Mouse (Mus musculus): ENCODE data around the gene Bcar3. TPM values are rescaled to one million over a fixed set of nuclear protein-coding genes. Genes with fewer than 3 reads are reported as not detected.

The Bcar3 gene
- polyA plus RNA-seq, 1 experiment from 2014 or later = 6.9 TPM

DNA sequence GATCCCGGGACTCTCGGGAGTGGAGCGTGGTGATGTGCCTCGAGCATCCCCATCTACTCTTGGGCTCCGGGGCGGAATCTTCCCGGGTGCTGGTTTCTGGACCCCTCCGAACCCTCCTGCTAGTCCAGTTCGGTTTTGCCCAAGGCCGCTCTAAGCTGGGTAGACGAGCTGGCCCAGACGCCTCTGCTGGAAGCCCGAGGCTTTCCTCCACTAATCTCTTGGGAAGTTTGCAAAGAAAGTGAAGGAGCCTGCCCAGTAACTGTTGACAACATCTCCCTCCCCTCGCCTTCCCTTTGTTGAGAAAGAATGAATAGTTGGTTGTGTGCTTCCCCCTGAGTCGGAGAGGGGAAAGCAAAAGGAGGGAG, 126.5 kb downstream of the Bcar3 start:
- H3K27ac ChIP-seq = peak overlapping the region; percentile 64; the same call in 1 of the 2 replicates
- H3K4me2 ChIP-seq = peak overlapping the region; percentile 95
- ATAC-seq (ENCODE audit: insufficient number of reproducible peaks, insufficient read depth, low FRiP score, low TSS enrichment, low read depth) = 0 out of 2 replicates have a peak, but pooled peaks have one; percentile 3
- peaks cover 19% of the 10 kb centered on the region for H3K4me1 ChIP-seq (replicated peaks)
- H3K9me3 ChIP-seq = no peaks in the 10 kb centered on the region
- peaks cover 32% of the 10 kb centered on the region for H3K27me3 ChIP-seq
- H3K9ac ChIP-seq (replicated peaks) = peak overlapping the region; percentile 79
- H3K36me3 ChIP-seq = no peaks in the 10 kb centered on the region
- H3K4me3 ChIP-seq (replicated peaks) = peak overlapping the region; percentile 66
- 1% methylated on average over 15 of the region's 15 CpGs for WGBS

DNA sequence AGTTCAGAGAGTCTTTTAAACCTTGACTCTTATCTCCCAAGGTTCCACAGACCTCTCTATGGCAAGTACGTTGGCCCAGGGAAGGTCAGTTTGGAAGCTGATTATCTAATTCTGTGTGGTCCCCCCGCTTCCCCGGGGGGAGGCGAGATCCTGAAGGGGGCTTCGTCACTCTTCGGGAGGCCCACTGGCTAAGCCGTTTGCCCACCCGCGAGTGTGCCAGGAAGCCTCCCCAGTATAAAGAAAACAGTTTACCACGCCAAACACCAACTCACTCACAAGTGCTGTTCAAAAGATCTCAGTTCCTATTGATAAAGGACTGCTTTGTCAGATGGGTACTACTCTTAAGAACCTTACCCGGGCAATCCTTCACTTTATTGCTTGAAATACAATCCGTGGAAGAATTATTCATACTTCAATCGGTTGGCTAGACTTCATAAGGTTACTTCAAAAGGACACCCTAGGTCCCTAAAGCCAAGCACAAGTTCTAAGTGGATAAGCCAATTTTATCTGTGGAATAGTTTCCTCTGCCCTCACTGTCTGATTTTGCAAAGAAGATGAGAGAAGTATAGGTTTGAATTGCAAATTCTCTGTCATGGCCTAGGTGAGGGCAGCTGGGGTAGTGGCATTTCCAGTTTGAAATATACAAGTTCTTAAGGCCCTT, 127.2 kb downstream of the Bcar3 start:
- Histone ChIP-seq H3K4me1 (replicated peaks) (peaks cover 19% of the 10 kb centered on the region), H3K4me3 (replicated peaks) (peak overlapping the region; percentile 66), H3K9me3 (no peaks in the 10 kb centered on the region), H3K4me2 (peak overlapping the region; percentile 95), H3K36me3 (no peaks in the 10 kb centered on the region), H3K27ac (no peak overlapping the region), H3K27me3 (peaks cover 32% of the 10 kb centered on the region), H3K9ac (replicated peaks) (no peak overlapping the region)
- WGBS = 17% methylated on average over 13 of the region's 13 CpGs
- no peak for ATAC-seq (ENCODE audit: insufficient number of reproducible peaks, insufficient read depth, low FRiP score, low TSS enrichment, low read depth)

- no peaks in the 10 kb centered on the region for H3K36me3 ChIP-seq
- no peak overlapping the region for H3K9ac ChIP-seq (replicated peaks)
- 51% methylated on average over 7 of the region's 7 CpGs for WGBS
- peaks cover 32% of the 10 kb centered on the region for H3K27me3 ChIP-seq
- H3K4me2 ChIP-seq = no peak overlapping the region
- no peaks in the 10 kb centered on the region for H3K9me3 ChIP-seq
- H3K4me1 ChIP-seq (replicated peaks) = peaks cover 19% of the 10 kb centered on the region
- no peak for ATAC-seq (ENCODE audit: insufficient number of reproducible peaks, insufficient read depth, low FRiP score, low TSS enrichment, low read depth)
- H3K4me3 ChIP-seq (replicated peaks) = no peak overlapping the region
- no peak overlapping the region; the same call in 1 of the 2 replicates for H3K27ac ChIP-seq
Observed at GRCm38 (mm10) chr3:122421802-122422201, 127.9 kb downstream of the Bcar3 start.

DNA sequence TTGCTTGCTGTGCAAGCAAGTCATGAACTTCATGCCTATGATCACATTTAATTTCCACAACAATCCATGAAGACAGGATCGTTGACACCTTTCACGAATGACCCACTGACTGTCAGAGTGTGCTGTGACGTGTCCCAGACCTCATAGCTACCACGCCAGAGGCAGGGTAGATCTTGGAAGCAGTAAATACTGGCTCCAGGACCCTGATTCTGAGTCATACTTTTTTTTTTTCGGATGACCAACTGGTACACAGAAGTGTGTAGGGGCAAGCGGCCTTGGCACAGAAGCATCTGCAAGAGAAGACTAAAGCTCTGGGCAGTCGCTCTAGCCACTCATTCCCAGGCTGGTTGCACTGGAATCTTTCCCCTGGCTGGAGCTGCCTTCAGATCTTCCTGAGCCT, 128.3 kb downstream of the Bcar3 start:
- Histone ChIP-seq H3K36me3 (no peaks in the 10 kb centered on the region), H3K4me2 (no peak overlapping the region), H3K4me1 (replicated peaks) (peaks cover 19% of the 10 kb centered on the region), H3K27ac (no peak overlapping the region; the same call in 1 of the 2 replicates), H3K9ac (replicated peaks) (no peak overlapping the region), H3K4me3 (replicated peaks) (no peak overlapping the region), H3K27me3 (peaks cover 32% of the 10 kb centered on the region), H3K9me3 (no peaks in the 10 kb centered on the region)
- WGBS = 65% methylated on average over 7 of the region's 7 CpGs
- ATAC-seq (ENCODE audit: insufficient number of reproducible peaks, insufficient read depth, low FRiP score, low TSS enrichment, low read depth) = no peak

DNA sequence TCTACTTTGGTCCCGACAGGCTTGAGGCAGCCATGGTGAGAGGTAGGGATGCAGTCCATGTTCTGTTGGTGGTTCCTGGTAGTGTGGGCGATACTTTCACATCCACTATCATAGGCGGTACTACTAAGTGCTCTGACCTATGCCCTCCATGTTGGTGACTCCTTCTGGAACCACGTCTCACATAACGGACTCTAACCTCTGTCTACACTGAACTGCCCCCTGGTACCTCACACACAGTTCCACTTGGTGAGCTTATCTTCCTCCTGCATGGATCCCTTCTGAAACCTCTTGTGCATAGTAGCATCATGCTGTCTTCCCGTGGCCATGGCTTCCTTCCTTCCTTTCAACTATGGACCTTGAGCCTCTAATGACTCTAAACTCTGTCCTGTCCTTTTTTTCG, 129.7 kb downstream of the Bcar3 start:
- Histone ChIP-seq H3K9ac (replicated peaks) (no peak overlapping the region), H3K4me1 (replicated peaks) (peaks cover 24% of the 10 kb centered on the region), H3K4me3 (replicated peaks) (no peak overlapping the region), H3K27ac (no peak overlapping the region), H3K4me2 (no peak overlapping the region), H3K9me3 (no peaks in the 10 kb centered on the region), H3K36me3 (no peaks in the 10 kb centered on the region), H3K27me3 (peaks cover 21% of the 10 kb centered on the region)
- ATAC-seq (ENCODE audit: insufficient number of reproducible peaks, insufficient read depth, low FRiP score, low TSS enrichment, low read depth) = no peak
- 91% methylated on average over 7 of the region's 7 CpGs for WGBS

GRCm38 (mm10) chr3:122428325-122428821, 134.4 kb downstream of the Bcar3 start:
- WGBS = 67% methylated on average over 7 of the region's 7 CpGs
- H3K36me3 ChIP-seq = no peaks in the 10 kb centered on the region
- H3K4me1 ChIP-seq (replicated peaks) = peaks cover 31% of the 10 kb centered on the region

GRCm38 (mm10) chr3:122430780-122431497, 137.0 kb downstream of the Bcar3 start:
- no peak overlapping the region for H3K27ac ChIP-seq
- 67% methylated on average over 7 of the region's 7 CpGs for WGBS

More at GRCm38 (mm10) chr3:122428325-122428821, 134.4 kb downstream of the Bcar3 start:
- no peak for ATAC-seq (ENCODE audit: insufficient number of reproducible peaks, insufficient read depth, low FRiP score, low TSS enrichment, low read depth)
- no peak overlapping the region for H3K4me3 ChIP-seq (replicated peaks)
- no peaks in the 10 kb centered on the region for H3K27me3 ChIP-seq
- no peak overlapping the region for H3K27ac ChIP-seq
- no peaks in the 10 kb centered on the region for H3K9me3 ChIP-seq
- no peak overlapping the region for H3K9ac ChIP-seq (replicated peaks)
- no peak overlapping the region for H3K4me2 ChIP-seq

GRCm38 (mm10) chr3:122432811-122433406, 139.0 kb downstream of the Bcar3 start:
- peaks cover 46% of the 10 kb centered on the region for H3K4me1 ChIP-seq (replicated peaks)
- WGBS = 15% methylated on average over 9 of the region's 9 CpGs
- H3K36me3 ChIP-seq = no peaks in the 10 kb centered on the region
- no peak overlapping the region for H3K4me3 ChIP-seq (replicated peaks)
- ATAC-seq (ENCODE audit: insufficient number of reproducible peaks, insufficient read depth, low FRiP score, low TSS enrichment, low read depth) = no peak
- no peak overlapping the region for H3K27ac ChIP-seq
- no peaks in the 10 kb centered on the region for H3K9me3 ChIP-seq
- H3K9ac ChIP-seq (replicated peaks) = no peak overlapping the region
- no peak overlapping the region for H3K4me2 ChIP-seq
- H3K27me3 ChIP-seq = no peaks in the 10 kb centered on the region

More at GRCm38 (mm10) chr3:122430780-122431497, 137.0 kb downstream of the Bcar3 start:
- Histone ChIP-seq H3K9me3 (no peaks in the 10 kb centered on the region), H3K4me1 (replicated peaks) (peaks cover 33% of the 10 kb centered on the region), H3K9ac (replicated peaks) (no peak overlapping the region), H3K4me2 (no peak overlapping the region), H3K27me3 (no peaks in the 10 kb centered on the region), H3K4me3 (replicated peaks) (no peak overlapping the region), H3K36me3 (no peaks in the 10 kb centered on the region)
- no peak for ATAC-seq (ENCODE audit: insufficient number of reproducible peaks, insufficient read depth, low FRiP score, low TSS enrichment, low read depth)

DNA sequence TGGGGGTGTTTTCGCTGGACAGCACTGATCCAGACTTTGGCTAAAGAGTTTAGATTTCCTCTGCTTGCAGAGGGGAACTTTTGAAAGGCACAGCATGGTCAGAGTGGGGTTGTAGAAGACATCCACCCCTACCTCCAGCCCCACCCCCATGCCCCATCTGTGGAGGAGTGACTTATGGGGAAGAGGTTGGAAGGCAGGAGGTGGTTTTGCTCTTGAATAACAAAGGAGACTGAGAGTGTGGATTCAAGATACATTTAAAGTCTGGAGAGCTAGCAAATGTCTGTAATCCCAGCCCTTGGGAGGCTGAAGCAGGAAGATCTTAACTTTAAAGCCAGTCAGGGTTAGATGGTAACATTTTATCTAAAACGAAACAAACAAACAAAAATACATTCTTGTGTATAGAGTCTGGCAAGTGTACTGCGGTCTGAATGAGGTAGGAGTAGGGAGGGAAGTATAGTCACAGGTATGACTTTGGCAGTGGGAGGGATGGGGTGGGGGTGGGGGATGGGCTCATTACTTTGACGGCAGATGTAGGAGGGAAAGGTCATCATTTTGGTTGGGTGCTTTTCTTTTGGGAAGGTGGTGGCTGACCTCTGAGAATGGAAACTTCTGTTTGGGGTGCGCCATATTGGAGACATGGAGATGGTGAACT, 140.2 kb downstream of the Bcar3 start:
- H3K4me3 ChIP-seq (replicated peaks) = no peak overlapping the region
- H3K9ac ChIP-seq (replicated peaks) = no peak overlapping the region
- no peak overlapping the region for H3K27ac ChIP-seq
- H3K4me2 ChIP-seq = no peak overlapping the region
- H3K27me3 ChIP-seq = no peaks in the 10 kb centered on the region
- peaks cover 38% of the 10 kb centered on the region for H3K4me1 ChIP-seq (replicated peaks)
- H3K36me3 ChIP-seq = no peaks in the 10 kb centered on the region
- WGBS = 86% methylated on average over 5 of the region's 5 CpGs
- no peak for ATAC-seq (ENCODE audit: insufficient number of reproducible peaks, insufficient read depth, low FRiP score, low TSS enrichment, low read depth)
- no peaks in the 10 kb centered on the region for H3K9me3 ChIP-seq

- no peaks in the 10 kb centered on the region for H3K27me3 ChIP-seq
- H3K9ac ChIP-seq (replicated peaks) = no peak overlapping the region
- H3K4me1 ChIP-seq (replicated peaks) = peaks cover 38% of the 10 kb centered on the region
- no peaks in the 10 kb centered on the region for H3K36me3 ChIP-seq
- ATAC-seq (ENCODE audit: insufficient number of reproducible peaks, insufficient read depth, low FRiP score, low TSS enrichment, low read depth) = no peak
- H3K4me2 ChIP-seq = no peak overlapping the region
- H3K9me3 ChIP-seq = no peaks in the 10 kb centered on the region
- H3K27ac ChIP-seq = no peak overlapping the region
- H3K4me3 ChIP-seq (replicated peaks) = no peak overlapping the region
- 91% methylated on average over 8 of the region's 8 CpGs for WGBS
Observed at GRCm38 (mm10) chr3:122434983-122435935, 141.3 kb downstream of the Bcar3 start.
